Mouse (Mus musculus): ENCODE data around the gene Gpatch8.

GRCm38 (mm10) chr11:102440255-102440654 is 115.9 kb downstream of the Gpatch8 start:
- TF ChIP-seq ZMIZ1 (IDR thresholded peaks at IDR 0.05; ENCODE audit: low read depth, low read length) (no peak), CTCF (conservative IDR thresholded peaks at IDR 0.05 in 1 of 2, IDR thresholded peaks at IDR 0.05 in 1 of 2; ENCODE audit: low read depth in 2 of 2, low read length in 2 of 2) (no peak), MEF2A (IDR thresholded peaks at IDR 0.05; ENCODE audit: borderline replicate concordance, low read depth, low read length) (no peak), MYC (IDR thresholded peaks at IDR 0.05; ENCODE audit: low read depth, low read length) (no peak), KAT2A (IDR thresholded peaks at IDR 0.05; ENCODE audit: insufficient replicate concordance, low read length) (no peak), SIN3A (IDR thresholded peaks at IDR 0.05; ENCODE audit: low read length) (no peak), JUND (conservative IDR thresholded peaks at IDR 0.05; ENCODE audit: low read depth, low read length) (no peak), UBTF (IDR thresholded peaks at IDR 0.05; ENCODE audit: low read depth, low read length) (no peak), CHD1 (IDR thresholded peaks at IDR 0.05; ENCODE audit: low read depth, low read length) (no peak), POLR2AphosphoS2 (IDR thresholded peaks at IDR 0.05; ENCODE audit: low read depth, low read length) (no peak), MAFK (IDR thresholded peaks at IDR 0.05; ENCODE audit: insufficient replicate concordance, low read length) (no peak), E2F4 (IDR thresholded peaks at IDR 0.05; ENCODE audit: insufficient replicate concordance, low read depth, low read length) (no peak)

All from CH12.LX (cell line).